Mouse (Mus musculus) midbrain, embryonic 11.5 days (tissue): ENCODE measurements around the gene Fgf5. TPM values are rescaled to one million over a fixed set of nuclear protein-coding genes. Genes with fewer than 3 reads are reported as not detected.

Experiments
- ATAC-seq: fragments of 200-750 bp; cut with Nextera tagmentation; 2 replicates; pipeline ENCODE4 v1.8.0; 2017; ENCODE audit warnings: moderate TSS enrichment, moderate library complexity; ENCODE audit not compliant: low FRiP score
- DNase-seq: peaks from one replicate; pipeline ENCODE4 v3.0.0; 2015; ENCODE audit warnings: low spot score; ENCODE audit errors: missing footprints
- H3K27ac ChIP-seq: fragments of 300-500 bp; sonication (generic); 2 replicates; pipeline ENCODE4 v1.5.1; 2014; ENCODE audit warnings: low read depth, low read length
- H3K27me3 ChIP-seq: fragments of 300-500 bp; sonication (generic); 2 replicates; pipeline ENCODE4 v1.6.1; 2014; ENCODE audit warnings: mild to moderate bottlenecking, low read length, moderate library complexity, mixed read lengths; ENCODE audit not compliant: control insufficient read depth, insufficient read depth
- H3K36me3 ChIP-seq: fragments of 300-500 bp; sonication (generic); 2 replicates; pipeline ENCODE4 v1.6.1; 2014; ENCODE audit warnings: mild to moderate bottlenecking, low read length, moderate library complexity, mixed read lengths; ENCODE audit not compliant: control insufficient read depth, insufficient read depth
- H3K4me1 ChIP-seq: fragments of 300-500 bp; sonication (generic); 2 replicates; pipeline ENCODE4 v1.6.1; 2014; ENCODE audit warnings: low read length; ENCODE audit not compliant: control insufficient read depth, insufficient read depth
- H3K4me2 ChIP-seq: fragments of 300-500 bp; sonication (generic); 2 replicates; pipeline ENCODE4 v1.6.1; 2014; ENCODE audit warnings: mild to moderate bottlenecking, moderate library complexity
- H3K4me3 ChIP-seq: fragments of 300-500 bp; sonication (generic); 2 replicates; pipeline ENCODE4 v1.5.1; 2014; ENCODE audit warnings: low read depth, low read length
- H3K9ac ChIP-seq: fragments of 300-500 bp; sonication (generic); 2 replicates; pipeline ENCODE4 v1.6.1; 2014; ENCODE audit warnings: low read length
- H3K9me3 ChIP-seq: fragments of 300-500 bp; sonication (generic); 2 replicates; pipeline ENCODE4 v1.6.1; 2016; ENCODE audit warnings: low read length; ENCODE audit not compliant: control insufficient read depth
- WGBS: fragments of 180-500 bp; shearing (Covaris S2); extraction: QIAGEN DNeasy Blood & Tissue Kit; methylation state at CpG from one replicate; pipeline ENCODE4 v1.1.7; 2014; 5-methylcytosine and 5-hydroxymethylcytosine counted together
- polyA plus RNA-seq: library from polyadenylated mRNA; unstranded; fragments of >200 nt; fragmentation: Nextera tagmentation; extraction: Ambion mirVana; gene quantifications from 2 replicates; pipeline ENCODE4 v1.2.1, GENCODE M21; 2014

The Fgf5 gene
- polyA plus RNA-seq, 1 experiment from 2014 or later = 0.15 TPM

DNA sequence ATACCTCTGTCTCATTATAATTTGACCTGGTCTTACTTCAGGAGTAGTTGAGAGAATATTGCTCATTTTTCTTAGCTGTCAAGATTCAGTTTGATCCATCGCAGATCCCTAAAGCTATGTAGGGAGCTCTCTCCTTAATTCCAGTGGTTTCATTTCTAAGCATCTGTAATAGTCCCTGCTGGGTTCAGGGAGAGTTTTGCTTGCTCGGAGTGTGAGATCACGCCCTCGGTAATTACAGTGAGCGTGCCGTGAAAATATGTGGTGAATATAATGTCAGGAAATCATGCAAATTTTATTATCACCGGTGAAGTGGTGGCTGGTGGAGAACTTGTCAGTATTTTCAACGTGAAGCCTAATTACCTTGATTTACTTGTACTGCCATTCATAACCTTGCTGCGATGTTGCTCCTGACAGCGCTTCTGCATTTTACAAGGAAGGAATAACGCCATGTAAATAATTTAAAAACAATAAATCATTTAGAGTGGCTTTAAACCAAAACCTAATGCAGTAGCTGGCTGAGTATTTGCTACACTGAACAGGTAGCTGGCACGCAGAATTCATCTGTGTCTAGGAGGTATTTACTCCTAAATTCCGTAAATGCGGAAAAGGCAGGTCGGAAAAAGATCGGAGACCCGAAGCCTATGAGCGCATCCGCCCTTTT is 38.5 kb downstream of the Fgf5 start:
- H3K9ac ChIP-seq = no peak overlapping the region
- H3K9me3 ChIP-seq = no peaks in the 10 kb centered on the region
- peaks cover 18% of the 10 kb centered on the region for H3K27me3 ChIP-seq
- H3K27ac ChIP-seq = no peak overlapping the region
- DNase-seq (peak; percentile 93), ATAC-seq (no peak)
- 4% methylated on average over 19 of the region's 19 CpGs for WGBS
- H3K4me3 ChIP-seq = peak overlapping the region; percentile 16; the same call in 1 of the 2 replicates
- H3K36me3 ChIP-seq = no peaks in the 10 kb centered on the region
- no peaks in the 10 kb centered on the region for H3K4me1 ChIP-seq
- peak overlapping the region; percentile 40 for H3K4me2 ChIP-seq

DNA sequence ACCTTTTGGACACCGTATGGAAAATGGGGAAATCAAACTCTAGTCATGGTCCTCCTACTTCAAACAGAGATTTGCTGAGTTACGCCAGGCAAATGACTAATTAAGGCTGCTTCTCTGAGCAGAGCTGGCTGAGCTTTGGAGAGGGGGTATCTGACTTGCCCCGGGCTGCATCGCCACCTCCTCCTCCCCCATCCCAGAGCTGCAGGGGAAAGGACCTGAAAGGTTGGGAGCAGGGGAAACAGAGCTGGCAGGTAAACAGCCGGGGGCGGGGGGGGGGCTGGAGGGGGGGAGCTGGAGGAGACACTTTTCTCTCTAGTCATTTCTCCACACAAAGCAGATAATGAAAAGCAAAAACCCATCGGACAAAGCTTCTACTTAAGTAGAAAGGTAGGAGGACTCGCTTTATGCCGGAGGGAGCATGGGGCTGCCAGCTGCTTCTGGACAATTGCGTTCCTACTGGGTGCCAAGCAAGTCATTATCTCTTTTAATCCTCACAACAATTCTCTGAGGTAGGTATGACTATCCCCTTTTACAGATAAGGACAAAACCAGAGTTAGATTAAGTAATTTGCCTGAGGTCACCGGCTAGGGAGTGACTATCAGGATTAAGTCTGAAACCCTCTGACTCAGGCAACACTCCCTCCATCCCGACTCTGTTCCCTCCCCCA is 39.2 kb downstream of the Fgf5 start:
- Histone ChIP-seq H3K9me3 (no peaks in the 10 kb centered on the region), H3K27ac (no peak overlapping the region), H3K4me2 (peak overlapping the region; percentile 40), H3K4me1 (no peaks in the 10 kb centered on the region), H3K9ac (no peak overlapping the region), H3K4me3 (peak overlapping the region; percentile 16), H3K36me3 (no peaks in the 10 kb centered on the region), H3K27me3 (peaks cover 18% of the 10 kb centered on the region)
- WGBS = 1% methylated on average over 12 of the region's 12 CpGs
- DNase-seq (peak; percentile 86), ATAC-seq (0 out of 2 replicates have a peak, but pooled peaks have one; percentile 7)

DNA sequence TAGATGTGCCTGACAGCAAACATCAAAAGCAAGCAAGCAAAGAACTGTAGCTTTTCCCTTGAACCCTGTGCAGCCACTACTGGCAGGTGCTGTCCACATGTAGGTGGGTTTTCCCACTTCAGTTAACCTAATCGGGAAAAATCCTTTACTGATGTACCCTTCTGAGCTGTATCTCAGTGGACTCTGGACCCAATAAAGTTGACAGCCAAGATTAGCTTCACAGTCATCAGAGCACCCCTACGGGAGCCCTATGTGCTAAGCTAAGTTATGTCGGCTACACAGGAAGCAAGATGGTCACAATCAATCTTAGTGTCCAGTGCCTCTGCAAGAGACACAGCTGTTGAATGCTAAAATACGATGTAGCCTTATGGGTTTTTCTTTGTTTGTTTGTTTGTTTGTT is 46.1 kb downstream of the Fgf5 start:
- Histone ChIP-seq H3K4me3 (no peak overlapping the region), H3K9ac (no peak overlapping the region), H3K27ac (no peak overlapping the region), H3K4me1 (no peaks in the 10 kb centered on the region), H3K36me3 (no peaks in the 10 kb centered on the region), H3K27me3 (no peaks in the 10 kb centered on the region), H3K9me3 (no peaks in the 10 kb centered on the region), H3K4me2 (no peak overlapping the region)
- no peak for DNase-seq
- WGBS = 91% methylated on average over 4 of the region's 4 CpGs
- no peak for ATAC-seq

- WGBS = 89% methylated on average over 4 of the region's 4 CpGs
- Histone ChIP-seq H3K27me3 (no peaks in the 10 kb centered on the region), H3K36me3 (no peaks in the 10 kb centered on the region), H3K4me1 (no peaks in the 10 kb centered on the region), H3K9ac (no peak overlapping the region), H3K4me3 (no peak overlapping the region), H3K27ac (no peak overlapping the region), H3K4me2 (no peak overlapping the region), H3K9me3 (no peaks in the 10 kb centered on the region)
- DNase-seq = no peak
- no peak for ATAC-seq
Measured at GRCm38 (mm10) chr5:98305673-98306072, 51.7 kb downstream of the Fgf5 start.

GRCm38 (mm10) chr5:98306528-98306927 is 52.5 kb downstream of the Fgf5 start:
- no peak overlapping the region for H3K4me2 ChIP-seq
- no peak for DNase-seq
- no peaks in the 10 kb centered on the region for H3K9me3 ChIP-seq
- H3K4me3 ChIP-seq = no peak overlapping the region
- WGBS = 61% methylated on average over 9 of the region's 9 CpGs
- H3K36me3 ChIP-seq = no peaks in the 10 kb centered on the region
- ATAC-seq = no peak
- H3K27me3 ChIP-seq = no peaks in the 10 kb centered on the region
- no peaks in the 10 kb centered on the region for H3K4me1 ChIP-seq
- no peak overlapping the region for H3K27ac ChIP-seq
- no peak overlapping the region for H3K9ac ChIP-seq

DNA sequence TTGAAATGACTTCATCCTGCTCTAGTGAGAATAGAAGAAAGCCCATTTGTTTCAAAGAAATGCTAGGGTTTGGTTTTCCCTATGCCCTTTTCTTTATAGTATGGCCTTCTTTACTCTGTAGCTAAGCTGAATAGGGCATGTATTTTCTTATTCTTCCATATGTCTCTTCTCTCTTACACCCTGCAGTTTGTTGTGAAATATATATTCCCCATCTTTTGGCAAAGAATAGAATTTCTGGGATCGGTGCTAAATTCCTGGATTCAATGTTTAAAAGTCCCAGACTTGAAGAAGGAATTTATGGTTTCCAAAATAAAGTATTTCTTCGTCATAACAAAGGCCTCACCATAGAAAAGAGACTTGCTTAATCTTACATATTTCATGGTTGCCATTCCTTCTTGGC is 72.6 kb downstream of the Fgf5 start:
- Histone ChIP-seq H3K4me2 (no peak overlapping the region), H3K9me3 (no peaks in the 10 kb centered on the region), H3K27me3 (no peaks in the 10 kb centered on the region), H3K9ac (no peak overlapping the region), H3K27ac (no peak overlapping the region), H3K4me1 (no peaks in the 10 kb centered on the region), H3K36me3 (no peaks in the 10 kb centered on the region), H3K4me3 (no peak overlapping the region)
- DNase-seq (no peak), ATAC-seq (no peak)
- WGBS = 90% methylated on average over 2 of the region's 2 CpGs

Other genes with a start within 250 kb of the Fgf5 start
- gene Antxr2, start 223.1 kb upstream of the Fgf5 start, polyA plus RNA-seq = 13.1 and 14.1 TPM in 2 replicates
- gene Prdm8, start 87.0 kb upstream of the Fgf5 start, polyA plus RNA-seq = 1.0 and 1.7 TPM in 2 replicates
- 0.37 TPM in 1 of 2 replicates, not detected in the other for gene Cfap299, start 75.1 kb downstream of the Fgf5 start, polyA plus RNA-seq